Mouse (Mus musculus) intestine, postnatal 0 days (tissue): Measurements from ENCODE around the gene Znhit6. TPM values are rescaled to one million over a fixed set of nuclear protein-coding genes. Genes with fewer than 3 reads are reported as not detected.

Experiments
- ATAC-seq: fragments of 200-750 bp; cut with Nextera tagmentation; 2 replicates; pipeline ENCODE4 v1.8.0; 2017; ENCODE audit warnings: mild to moderate bottlenecking, moderate TSS enrichment, moderate library complexity
- H3K27ac ChIP-seq: fragments of 300-500 bp; sonication (generic); 2 replicates; pipeline ENCODE4 v1.5.1; 2014; ENCODE audit warnings: mild to moderate bottlenecking, low read depth, low read length, moderate library complexity
- H3K27me3 ChIP-seq: fragments of 300-500 bp; sonication (generic); replicated peaks from 2 replicates; pipeline ENCODE4 v1.6.1; 2014; ENCODE audit warnings: low read length, mixed read lengths; ENCODE audit not compliant: control insufficient read depth, insufficient read depth
- H3K36me3 ChIP-seq: fragments of 300-500 bp; sonication (generic); 2 replicates; pipeline ENCODE4 v1.6.1; 2014; ENCODE audit warnings: mild to moderate bottlenecking, moderate library complexity; ENCODE audit not compliant: control insufficient read depth, insufficient read depth
- H3K4me1 ChIP-seq: fragments of 300-500 bp; sonication (generic); replicated peaks from 2 replicates; pipeline ENCODE4 v1.6.1; 2014; ENCODE audit warnings: antibody characterized with exemption, low read length, mixed read lengths; ENCODE audit not compliant: control insufficient read depth, insufficient read depth
- H3K4me2 ChIP-seq: fragments of 300-500 bp; sonication (generic); replicated peaks from 2 replicates; pipeline ENCODE4 v1.6.1; 2014; ENCODE audit warnings: low read depth, mild to moderate bottlenecking, moderate library complexity
- H3K4me3 ChIP-seq: fragments of 300-500 bp; sonication (generic); 2 replicates; pipeline ENCODE4 v1.5.1; 2014; ENCODE audit warnings: low read depth, low read length
- H3K9ac ChIP-seq: fragments of 300-500 bp; sonication (generic); 2 replicates; pipeline ENCODE4 v1.6.1; 2014; ENCODE audit warnings: mild to moderate bottlenecking, low read depth, low read length
- H3K9me3 ChIP-seq: fragments of 300-500 bp; sonication (generic); 2 replicates; pipeline ENCODE4 v1.6.1; 2016; ENCODE audit warnings: mixed run types; ENCODE audit not compliant: control insufficient read depth
- CTCF ChIP-seq: sonication (generic); IDR thresholded peaks from 2 replicates; pipeline ENCODE4 v1.5.1; 2016; ENCODE audit warnings: low read depth, mild to moderate bottlenecking, control low read depth, antibody characterized with exemption, moderate library complexity
- WGBS: fragments of 180-500 bp; shearing (Covaris S2); extraction: QIAGEN DNeasy Blood & Tissue Kit; methylation state at CpG from one replicate; pipeline ENCODE4 v1.1.7; 2014; 5-methylcytosine and 5-hydroxymethylcytosine counted together
- polyA plus RNA-seq: library from polyadenylated mRNA; unstranded; fragments of >200 nt; fragmentation: Nextera tagmentation; extraction: Ambion mirVana; gene quantifications from 2 replicates; pipeline ENCODE4 v1.2.1, GENCODE M21; 2015

Znhit6 gene
- 13.1 and 15.9 TPM in 2 replicates for polyA plus RNA-seq

DNA sequence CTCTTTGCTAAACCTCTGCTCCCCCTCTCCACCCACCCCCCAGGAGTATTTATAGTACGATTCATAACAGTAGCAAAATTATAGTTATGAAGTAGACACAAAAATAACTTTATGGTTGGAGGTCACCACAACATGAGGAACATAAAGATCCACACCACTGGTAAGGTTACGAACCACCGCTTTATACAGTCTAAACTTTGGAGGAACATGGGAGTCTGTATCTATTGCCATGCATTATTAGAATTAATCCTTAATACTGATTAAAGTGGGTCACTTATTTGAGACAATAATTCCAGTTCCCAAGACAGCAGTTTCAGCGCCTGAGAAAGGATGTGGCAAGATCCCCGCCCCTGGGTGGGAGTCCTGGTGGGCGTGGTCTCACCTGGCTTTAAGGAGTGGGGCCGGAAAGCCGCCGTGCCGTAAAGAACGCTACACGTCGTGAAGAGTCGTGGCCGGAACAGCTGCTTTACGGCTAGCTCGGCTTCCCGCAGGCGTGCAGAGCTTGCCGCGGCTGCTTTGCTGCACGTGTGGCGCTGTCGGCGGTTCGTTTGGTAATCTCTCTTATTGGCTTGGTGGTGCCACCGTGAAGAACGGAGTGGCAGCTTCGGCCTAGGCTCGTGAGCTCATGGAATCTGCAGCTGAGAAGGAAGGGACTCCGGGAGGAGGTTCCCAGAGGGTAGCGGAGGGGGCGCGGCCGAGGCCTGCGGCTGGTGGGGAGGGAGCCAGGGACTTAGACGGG lies at the start of gene Znhit6:
Znhit6 (plus strand) TSS at position 463 of the 739 bp plus-strand sequence.
- Histone ChIP-seq H3K36me3 (peaks cover 21% of the 10 kb centered on the region), H3K27ac (no peak within 1 kb of the TSS; the same call in 1 of the 2 replicates), H3K9me3 (no peaks in the 10 kb centered on the region), H3K4me1 (no peaks in the 10 kb centered on the region), H3K4me3 (peak within 1 kb of the TSS; percentile 78), H3K9ac (peak within 1 kb of the TSS; percentile 53), H3K4me2 (peak within 1 kb of the TSS; percentile 81), H3K27me3 (no peaks in the 10 kb centered on the region)
- WGBS: 5% methylated on average over 37 of the region's 37 CpGs
- ATAC-seq: peak; percentile 93
- TF ChIP-seq CTCF: 0 out of 2 replicates have a peak, but pooled peaks have one; percentile 33

DNA sequence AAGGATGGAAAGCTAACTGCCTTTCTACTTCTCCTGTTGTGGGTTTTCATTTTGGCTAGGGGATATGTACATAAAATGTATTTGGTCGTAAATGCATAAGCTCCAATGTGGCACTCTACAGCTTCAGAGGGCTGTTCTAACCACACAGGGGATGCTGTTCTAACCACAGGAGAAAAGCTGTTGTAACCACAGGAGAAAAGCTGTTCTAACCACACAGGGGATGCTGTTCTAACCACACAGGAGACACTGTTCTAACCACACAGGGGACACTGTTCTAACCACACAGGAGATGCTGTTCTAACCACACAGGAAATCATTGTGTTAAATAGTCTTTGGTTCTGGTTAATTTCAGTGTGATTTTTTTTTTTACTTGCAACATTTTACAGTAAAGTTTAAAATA lies 38.1 kb upstream of the Znhit6 start:
- no peaks in the 10 kb centered on the region for H3K27me3 ChIP-seq
- H3K9ac ChIP-seq: no peak overlapping the region
- no peaks in the 10 kb centered on the region for H3K9me3 ChIP-seq
- no peak for TF ChIP-seq CTCF
- H3K4me3 ChIP-seq: no peak overlapping the region
- H3K36me3 ChIP-seq: no peaks in the 10 kb centered on the region
- no peak overlapping the region for H3K4me2 ChIP-seq
- 86% methylated on average over 1 of the region's 1 CpGs for whole genome bisulfite sequencing
- ATAC-seq: no peak
- H3K27ac ChIP-seq: no peak overlapping the region
- H3K4me1 ChIP-seq: no peaks in the 10 kb centered on the region

DNA sequence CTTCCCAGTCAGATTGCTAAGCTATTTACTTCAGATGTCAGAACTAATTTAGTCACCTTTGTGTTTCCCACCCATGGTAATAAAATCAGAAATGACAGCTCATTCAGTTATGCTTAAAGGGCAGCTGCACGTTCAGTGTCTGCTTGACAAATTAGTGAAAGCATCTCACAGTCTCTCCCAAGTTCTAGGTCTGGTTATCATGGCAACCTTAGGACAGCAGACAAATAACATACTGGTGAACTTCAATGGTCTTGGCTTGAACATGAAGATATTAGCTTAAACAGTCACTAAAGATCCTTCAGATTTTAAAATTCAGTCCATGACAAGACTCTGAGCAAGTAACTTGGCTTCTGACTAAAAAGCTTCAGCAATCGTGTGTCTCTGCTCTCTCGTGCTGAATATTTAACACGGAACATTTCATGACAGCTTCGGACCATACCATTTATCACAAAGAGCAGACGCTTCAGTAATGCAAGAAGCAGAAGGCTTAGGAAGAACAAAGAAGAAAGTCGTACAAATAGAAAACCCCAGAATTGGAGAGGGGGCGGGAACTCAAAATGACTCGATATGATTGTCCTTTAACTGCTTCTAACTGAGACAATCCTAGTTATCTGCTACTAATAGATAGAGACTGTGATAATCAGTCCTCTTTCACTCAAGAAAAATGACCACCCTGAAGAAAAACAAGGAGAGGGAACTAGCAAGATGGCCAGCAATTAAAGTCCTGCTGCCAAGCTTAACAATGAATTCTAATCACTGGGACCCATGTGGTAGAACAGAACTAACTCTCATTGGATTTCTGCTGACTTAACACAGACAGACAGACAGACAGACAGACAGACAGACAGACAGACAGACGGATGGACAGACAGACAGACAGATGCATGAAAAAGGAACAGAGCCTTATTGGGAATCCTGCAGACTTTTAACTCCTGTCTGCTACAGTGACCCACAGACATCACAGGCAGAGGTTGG lies 27.3 kb upstream of the Znhit6 start:
- Histone ChIP-seq H3K4me1 (no peaks in the 10 kb centered on the region), H3K9me3 (no peaks in the 10 kb centered on the region), H3K27ac (no peak overlapping the region), H3K4me3 (no peak overlapping the region), H3K36me3 (no peaks in the 10 kb centered on the region), H3K9ac (no peak overlapping the region), H3K27me3 (no peaks in the 10 kb centered on the region), H3K4me2 (no peak overlapping the region)
- no peak for ATAC-seq
- WGBS: 71% methylated on average over 10 of the region's 10 CpGs
- TF ChIP-seq CTCF: no peak

- ATAC-seq: no peak
- TF ChIP-seq CTCF: no peak
- Histone ChIP-seq H3K4me3 (no peak overlapping the region), H3K36me3 (no peaks in the 10 kb centered on the region), H3K27me3 (no peaks in the 10 kb centered on the region), H3K9ac (no peak overlapping the region), H3K9me3 (no peaks in the 10 kb centered on the region), H3K4me2 (no peak overlapping the region), H3K27ac (no peak overlapping the region), H3K4me1 (no peaks in the 10 kb centered on the region)
- 81% methylated on average over 3 of the region's 3 CpGs for WGBS
These were observed 25.8 kb upstream of the Znhit6 start for GRCm38 (mm10) chr3:145550216-145550615.

DNA sequence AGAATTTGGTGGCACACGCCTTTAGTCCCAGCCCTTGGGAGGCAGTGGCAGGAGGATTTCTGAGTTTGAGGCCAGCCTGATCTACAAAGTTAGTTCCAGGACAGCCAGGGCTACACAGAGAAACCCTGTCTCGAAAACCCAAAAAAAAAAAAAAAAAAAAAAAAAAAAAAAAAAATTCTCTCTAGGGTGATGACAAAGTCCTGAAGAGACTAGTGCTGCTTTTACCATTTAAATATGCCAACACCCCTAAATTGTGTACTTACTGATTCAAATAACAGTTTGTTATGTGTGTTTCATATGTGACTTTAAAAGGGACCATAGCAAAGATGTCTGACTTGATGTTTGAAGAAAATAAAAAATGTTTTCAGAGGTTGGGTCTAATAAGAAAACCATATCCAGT lies 21.6 kb upstream of the Znhit6 start:
- 86% methylated on average over 2 of the region's 2 CpGs for WGBS
- no peaks in the 10 kb centered on the region for H3K4me1 ChIP-seq
- H3K27ac ChIP-seq: no peak overlapping the region
- no peaks in the 10 kb centered on the region for H3K9me3 ChIP-seq
- no peak overlapping the region for H3K4me2 ChIP-seq
- H3K9ac ChIP-seq: no peak overlapping the region
- no peak for TF ChIP-seq CTCF
- H3K36me3 ChIP-seq: no peaks in the 10 kb centered on the region
- no peak overlapping the region for H3K4me3 ChIP-seq
- H3K27me3 ChIP-seq: no peaks in the 10 kb centered on the region
- ATAC-seq: no peak

DNA sequence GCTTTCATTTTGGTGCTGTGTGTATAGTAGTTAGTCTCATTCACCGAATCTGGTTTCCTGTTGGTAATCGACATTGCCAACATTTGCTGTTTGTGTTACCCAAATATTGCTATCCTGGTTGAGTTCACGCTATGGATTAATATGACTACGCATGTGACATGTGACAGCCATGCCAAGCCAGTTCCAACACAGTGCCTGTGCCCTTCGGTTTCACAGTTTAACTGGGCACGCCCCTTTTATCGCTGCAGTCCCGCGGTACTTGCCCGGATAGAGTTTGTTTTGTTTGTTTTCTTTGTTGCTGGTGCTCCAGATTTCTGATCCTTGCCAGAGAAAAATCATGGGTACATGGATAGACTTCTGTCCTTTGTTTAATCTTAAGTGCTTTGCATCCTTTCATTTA lies 19.8 kb upstream of the Znhit6 start:
- H3K9ac ChIP-seq: no peak overlapping the region
- ATAC-seq: no peak
- no peak overlapping the region for H3K4me2 ChIP-seq
- no peaks in the 10 kb centered on the region for H3K36me3 ChIP-seq
- 85% methylated on average over 10 of the region's 10 CpGs for WGBS
- no peak overlapping the region for H3K27ac ChIP-seq
- no peak overlapping the region for H3K4me3 ChIP-seq
- no peaks in the 10 kb centered on the region for H3K9me3 ChIP-seq
- no peaks in the 10 kb centered on the region for H3K27me3 ChIP-seq
- no peaks in the 10 kb centered on the region for H3K4me1 ChIP-seq
- no peak for TF ChIP-seq CTCF
